Mouse (Mus musculus): ENCODE results near the gene 4930474N05Rik.

- TF ChIP-seq CTCF (IDR thresholded peaks at IDR 0.05; ENCODE audit: control insufficient read depth, insufficient read depth, insufficient read length) (no peak), MAX (IDR thresholded peaks at IDR 0.05) (no peak), MYOG (IDR thresholded peaks at IDR 0.05; ENCODE audit: control insufficient read depth, extremely low read depth, insufficient read length) (no peak), MYOD1 (IDR thresholded peaks at IDR 0.05; ENCODE audit: control insufficient read depth, insufficient read length, low read depth) (no peak), CEBPB (IDR thresholded peaks at IDR 0.05; ENCODE audit: low read depth) (no peak), USF1 (IDR thresholded peaks at IDR 0.05; ENCODE audit: low read depth) (no peak), FOSL1 (IDR thresholded peaks at IDR 0.05; ENCODE audit: insufficient read depth, low read length, poor library complexity, severe bottlenecking) (no peak)
Observed at GRCm38 (mm10) chr14:36099647-36100046, 4.9 kb downstream of the 4930474N05Rik start.
